Mouse (Mus musculus) neural tube, embryonic 14.5 days (tissue): ENCODE results near the gene Dctn5. TPM values are rescaled to one million over a fixed set of nuclear protein-coding genes. Genes with fewer than 3 reads are reported as not detected.

Source experiments
- ATAC-seq: fragments of 200-750 bp; cut with Nextera tagmentation; 2 replicates; pipeline ENCODE4 v1.8.0; 2017; ENCODE audit warnings: low read depth, mild to moderate bottlenecking, moderate TSS enrichment, moderate library complexity
- H3K27ac ChIP-seq: fragments of 300-500 bp; sonication (generic); 2 replicates; pipeline ENCODE4 v1.5.1; 2014; ENCODE audit warnings: low read depth, mild to moderate bottlenecking, control low read depth, low read length, moderate library complexity, mixed read lengths
- H3K27me3 ChIP-seq: fragments of 300-500 bp; sonication (generic); 2 replicates; pipeline ENCODE4 v1.6.1; 2014; ENCODE audit warnings: low read length; ENCODE audit not compliant: control insufficient read depth, insufficient read depth
- H3K36me3 ChIP-seq: fragments of 300-500 bp; sonication (generic); 2 replicates; pipeline ENCODE4 v1.6.1; 2014; ENCODE audit warnings: low read length, mixed read lengths; ENCODE audit not compliant: control insufficient read depth, insufficient read depth
- H3K4me1 ChIP-seq: fragments of 300-500 bp; sonication (generic); 2 replicates; pipeline ENCODE4 v1.6.1; 2014; ENCODE audit warnings: low read length; ENCODE audit not compliant: control insufficient read depth, insufficient read depth
- H3K4me2 ChIP-seq: fragments of 300-500 bp; sonication (generic); 2 replicates; pipeline ENCODE4 v1.6.1; 2014; ENCODE audit warnings: mild to moderate bottlenecking, low read depth, low read length, control low read depth
- H3K4me3 ChIP-seq: fragments of 300-500 bp; sonication (generic); 2 replicates; pipeline ENCODE4 v1.5.1; 2014; ENCODE audit warnings: low read depth, low read length, control low read depth, mixed read lengths
- H3K9ac ChIP-seq: fragments of 300-500 bp; sonication (generic); replicated peaks from 2 replicates; pipeline ENCODE4 v1.6.1; 2014; ENCODE audit warnings: low read depth, mild to moderate bottlenecking, control low read depth, low read length, mixed read lengths
- H3K9me3 ChIP-seq: fragments of 300-500 bp; sonication (generic); 2 replicates; pipeline ENCODE4 v1.6.1; 2016; ENCODE audit warnings: low read length; ENCODE audit not compliant: control insufficient read depth
- WGBS: fragments of 180-500 bp; shearing (Covaris S2); extraction: QIAGEN DNeasy Blood & Tissue Kit; methylation state at CpG from one replicate; pipeline ENCODE4 v1.1.7; 2014; 5-methylcytosine and 5-hydroxymethylcytosine counted together
- polyA plus RNA-seq: library from polyadenylated mRNA; unstranded; fragments of >200 nt; fragmentation: Nextera tagmentation; extraction: Ambion mirVana; gene quantifications from 2 replicates; pipeline ENCODE4 v1.2.1, GENCODE M21; 2014

The Dctn5 gene
- polyA plus RNA-seq, 1 experiment from 2014 or later = 162 TPM

DNA sequence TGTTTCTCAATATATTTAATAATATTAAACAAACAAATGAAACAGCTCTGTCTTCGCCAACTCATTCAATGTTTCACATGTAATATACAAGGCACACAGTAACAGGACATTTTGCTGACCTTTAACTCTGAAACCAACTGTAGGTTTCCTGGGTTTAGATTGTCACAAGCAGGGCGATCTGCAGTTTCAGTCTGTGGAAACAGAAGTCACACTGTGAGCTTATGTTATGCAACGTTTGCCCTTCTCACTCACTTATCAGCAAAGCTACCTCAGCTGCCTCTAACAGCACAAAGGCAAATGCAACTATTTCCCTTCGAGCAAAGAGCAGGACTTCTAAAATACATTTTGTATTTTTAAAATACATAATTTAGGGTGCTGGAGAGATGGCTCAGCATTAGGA is 9.3 kb upstream of the Dctn5 start:
- no peak overlapping the region for H3K4me3 ChIP-seq
- 89% methylated on average over 4 of the region's 4 CpGs for WGBS
- no peak overlapping the region for H3K9ac ChIP-seq
- H3K27ac ChIP-seq = no peak overlapping the region
- no peak overlapping the region for H3K4me2 ChIP-seq
- H3K9me3 ChIP-seq = no peaks in the 10 kb centered on the region
- peaks cover 10% of the 10 kb centered on the region; the same call in 1 of the 2 replicates for H3K36me3 ChIP-seq
- no peaks in the 10 kb centered on the region for H3K27me3 ChIP-seq
- no peaks in the 10 kb centered on the region for H3K4me1 ChIP-seq
- no peak for ATAC-seq

- no peak for ATAC-seq
- no peak overlapping the region for H3K27ac ChIP-seq
- peaks cover 10% of the 10 kb centered on the region; the same call in 1 of the 2 replicates for H3K36me3 ChIP-seq
- H3K4me3 ChIP-seq = no peak overlapping the region
- no peaks in the 10 kb centered on the region for H3K9me3 ChIP-seq
- H3K9ac ChIP-seq = no peak overlapping the region
- no peaks in the 10 kb centered on the region for H3K4me1 ChIP-seq
- 82% methylated on average over 8 of the region's 8 CpGs for WGBS
- no peak overlapping the region for H3K4me2 ChIP-seq
- no peaks in the 10 kb centered on the region for H3K27me3 ChIP-seq
Observed at GRCm38 (mm10) chr7:122125636-122126035, 7.2 kb upstream of the Dctn5 start.

- no peak for ATAC-seq
Observed at GRCm38 (mm10) chr7:122126946-122127345, 5.9 kb upstream of the Dctn5 start.

DNA sequence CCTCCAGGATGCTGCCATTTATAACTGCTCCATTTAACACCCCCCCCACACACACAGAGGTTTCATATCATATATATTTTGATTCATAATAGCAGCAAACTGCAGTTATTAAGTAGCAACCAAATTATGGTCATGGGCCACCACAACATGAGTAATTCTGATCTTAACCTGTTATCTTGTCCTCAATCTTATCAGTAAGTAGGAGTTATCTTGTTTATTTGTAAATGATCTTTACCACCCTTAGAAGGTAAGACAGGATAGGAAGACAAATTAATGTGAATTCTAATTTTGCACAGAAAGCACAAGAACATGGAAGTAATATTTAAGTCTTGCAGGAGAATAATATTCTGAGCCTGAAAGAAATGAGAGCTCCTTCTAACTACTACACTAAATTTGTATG is 1.0 kb upstream of the Dctn5 start:
- peak overlapping the region; percentile 92; the same call in 1 of the 2 replicates for H3K4me2 ChIP-seq
- H3K27ac ChIP-seq = no peak overlapping the region
- H3K4me3 ChIP-seq = peak overlapping the region; percentile 85; the same call in 1 of the 2 replicates
- peaks cover 11% of the 10 kb centered on the region for H3K4me1 ChIP-seq
- no peaks in the 10 kb centered on the region for H3K27me3 ChIP-seq
- H3K9ac ChIP-seq = no peak overlapping the region
- no peak for ATAC-seq
- H3K36me3 ChIP-seq = peaks cover 12% of the 10 kb centered on the region
- no peaks in the 10 kb centered on the region for H3K9me3 ChIP-seq

More at GRCm38 (mm10) chr7:122126946-122127345, 5.9 kb upstream of the Dctn5 start:
- Histone ChIP-seq H3K9me3 (no peaks in the 10 kb centered on the region), H3K4me3 (no peak overlapping the region), H3K9ac (no peak overlapping the region), H3K4me2 (no peak overlapping the region), H3K27me3 (no peaks in the 10 kb centered on the region), H3K27ac (no peak overlapping the region), H3K36me3 (peaks cover 10% of the 10 kb centered on the region; the same call in 1 of the 2 replicates), H3K4me1 (no peaks in the 10 kb centered on the region; the same call in 1 of the 2 replicates)
- 90% methylated on average over 11 of the region's 11 CpGs for WGBS

GRCm38 (mm10) chr7:122133338-122133625 is 441 bp downstream of the Dctn5 start:
- WGBS = 17% methylated on average over 8 of the region's 8 CpGs
- peak overlapping the region; percentile 70 for H3K27ac ChIP-seq
- H3K4me2 ChIP-seq = peak overlapping the region; percentile 65
- H3K36me3 ChIP-seq = peaks cover 10% of the 10 kb centered on the region
- no peaks in the 10 kb centered on the region for H3K9me3 ChIP-seq
- H3K4me1 ChIP-seq = peaks cover 11% of the 10 kb centered on the region
- H3K9ac ChIP-seq = peak overlapping the region; percentile 73
- peak overlapping the region; percentile 85 for H3K4me3 ChIP-seq
- no peak for ATAC-seq
- no peaks in the 10 kb centered on the region for H3K27me3 ChIP-seq

GRCm38 (mm10) chr7:122135070-122135469 is 2.2 kb downstream of the Dctn5 start:
- Histone ChIP-seq H3K9ac (no peak overlapping the region), H3K4me1 (peaks cover 11% of the 10 kb centered on the region), H3K27ac (no peak overlapping the region), H3K27me3 (no peaks in the 10 kb centered on the region), H3K36me3 (peaks cover 23% of the 10 kb centered on the region), H3K9me3 (no peaks in the 10 kb centered on the region), H3K4me2 (no peak overlapping the region), H3K4me3 (no peak overlapping the region)
- 76% methylated on average over 10 of the region's 10 CpGs for WGBS
- ATAC-seq = no peak

GRCm38 (mm10) chr7:122137071-122137470 is 4.2 kb downstream of the Dctn5 start:
- Histone ChIP-seq H3K4me1 (peaks cover 10% of the 10 kb centered on the region), H3K4me2 (no peak overlapping the region), H3K9ac (no peak overlapping the region), H3K27ac (no peak overlapping the region), H3K36me3 (peaks cover 36% of the 10 kb centered on the region), H3K27me3 (no peaks in the 10 kb centered on the region), H3K9me3 (no peaks in the 10 kb centered on the region), H3K4me3 (no peak overlapping the region)
- ATAC-seq = no peak

DNA sequence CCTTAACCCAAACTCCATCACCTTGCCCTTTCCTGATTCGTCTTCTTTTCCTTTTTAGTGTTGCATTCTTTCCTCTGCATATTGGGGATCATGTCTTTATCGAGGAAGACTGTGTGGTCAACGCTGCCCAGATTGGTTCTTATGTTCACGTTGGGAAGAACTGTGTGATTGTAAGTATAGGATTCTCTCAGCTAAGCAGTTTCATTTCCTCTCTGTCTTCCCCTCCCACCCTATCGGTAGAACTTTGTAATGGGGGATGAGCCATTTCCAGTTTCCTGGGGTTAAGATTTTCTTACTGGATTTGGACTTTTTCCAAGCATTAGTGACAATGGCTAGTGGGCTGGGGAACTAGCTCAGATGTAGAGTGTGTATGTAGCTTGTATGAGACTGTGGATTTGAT is 5.3 kb downstream of the Dctn5 start:
- WGBS = 96% methylated on average over 5 of the region's 5 CpGs
- Histone ChIP-seq H3K27me3 (no peaks in the 10 kb centered on the region), H3K4me3 (no peak overlapping the region), H3K9me3 (no peaks in the 10 kb centered on the region), H3K9ac (no peak overlapping the region), H3K27ac (no peak overlapping the region), H3K4me2 (no peak overlapping the region), H3K4me1 (peaks cover 7% of the 10 kb centered on the region), H3K36me3 (peaks cover 43% of the 10 kb centered on the region)
- ATAC-seq = no peak

- no peaks in the 10 kb centered on the region for H3K27me3 ChIP-seq
Observed at GRCm38 (mm10) chr7:122140991-122141390, 8.2 kb downstream of the Dctn5 start.

DNA sequence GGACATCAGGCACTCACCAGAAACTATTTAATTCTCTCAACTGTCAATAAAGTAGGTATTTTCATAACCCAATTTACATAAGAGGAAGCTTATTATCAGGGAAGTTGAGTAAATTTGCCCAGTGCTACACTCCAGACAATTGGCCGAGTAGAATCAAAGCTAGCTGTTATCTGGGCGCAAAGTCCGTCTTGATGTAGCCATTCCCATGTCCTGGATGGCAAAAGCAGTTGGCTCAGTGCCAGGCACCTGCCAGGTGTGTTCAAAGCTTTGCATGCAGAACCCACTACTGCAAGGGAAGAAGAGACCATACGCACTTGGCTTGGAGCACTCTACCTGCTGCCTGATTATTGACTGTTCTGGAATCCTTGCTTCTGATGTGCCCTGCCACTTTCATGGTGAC is 19.6 kb downstream of the Dctn5 start:
- H3K4me1 ChIP-seq = no peaks in the 10 kb centered on the region
- H3K4me3 ChIP-seq = no peak overlapping the region
- no peaks in the 10 kb centered on the region for H3K27me3 ChIP-seq
- ATAC-seq = no peak
- no peaks in the 10 kb centered on the region for H3K9me3 ChIP-seq
- H3K9ac ChIP-seq = no peak overlapping the region
- no peak overlapping the region for H3K27ac ChIP-seq
- H3K4me2 ChIP-seq = no peak overlapping the region
- WGBS = 97% methylated on average over 4 of the region's 4 CpGs
- H3K36me3 ChIP-seq = peaks cover 20% of the 10 kb centered on the region

More at GRCm38 (mm10) chr7:122140991-122141390, 8.2 kb downstream of the Dctn5 start:
- ATAC-seq = no peak
- Histone ChIP-seq H3K9me3 (no peaks in the 10 kb centered on the region), H3K4me1 (no peaks in the 10 kb centered on the region), H3K4me3 (no peak overlapping the region), H3K36me3 (peaks cover 60% of the 10 kb centered on the region), H3K9ac (no peak overlapping the region), H3K27ac (no peak overlapping the region), H3K4me2 (no peak overlapping the region)
